Mouse (Mus musculus) lung, postnatal 25 days (tissue): Measurements from ENCODE around the gene Hebp1.

Experiments
- DNase-seq: peaks from one replicate; pipeline ENCODE4 v3.0.0; 2022; ENCODE audit warnings: low spot score

Hebp1 gene

GRCm38 (mm10) chr6:135162311-135162710 lies 35.5 kb downstream of the Hebp1 start:
- DNase-seq, result no peak

- no peak for DNase-seq
Observed at GRCm38 (mm10) chr6:135161356-135161755, 36.5 kb downstream of the Hebp1 start.

GRCm38 (mm10) chr6:135158509-135158908 lies 39.3 kb downstream of the Hebp1 start:
- DNase-seq, result no peak

GRCm38 (mm10) chr6:135157496-135157895 lies 40.3 kb downstream of the Hebp1 start:
- DNase-seq, result no peak

- DNase-seq, result no peak
Observed at GRCm38 (mm10) chr6:135156597-135156996, 41.2 kb downstream of the Hebp1 start.

GRCm38 (mm10) chr6:135153719-135154118 lies 44.1 kb downstream of the Hebp1 start:
- DNase-seq, result no peak

GRCm38 (mm10) chr6:135150311-135150710 lies 47.5 kb downstream of the Hebp1 start:
- no peak for DNase-seq

GRCm38 (mm10) chr6:135149722-135150121 lies 48.1 kb downstream of the Hebp1 start:
- no peak for DNase-seq

- no peak for DNase-seq
Observed at GRCm38 (mm10) chr6:135149175-135149574, 48.6 kb downstream of the Hebp1 start.

GRCm38 (mm10) chr6:135148506-135148905 lies 49.3 kb downstream of the Hebp1 start:
- DNase-seq, result peak; percentile 36

- no peak for DNase-seq
Observed at GRCm38 (mm10) chr6:135145976-135146375, 51.8 kb downstream of the Hebp1 start.

GRCm38 (mm10) chr6:135144516-135144915 lies 53.3 kb downstream of the Hebp1 start:
- DNase-seq, result peak; percentile 39

GRCm38 (mm10) chr6:135143151-135143550 lies 54.7 kb downstream of the Hebp1 start:
- no peak for DNase-seq

- no peak for DNase-seq
Observed at GRCm38 (mm10) chr6:135141451-135142147, 56.2 kb downstream of the Hebp1 start.

GRCm38 (mm10) chr6:135138746-135139145 lies 59.1 kb downstream of the Hebp1 start:
- no peak for DNase-seq

GRCm38 (mm10) chr6:135138207-135138606 lies 59.6 kb downstream of the Hebp1 start:
- no peak for DNase-seq

GRCm38 (mm10) chr6:135137736-135138135 lies 60.1 kb downstream of the Hebp1 start:
- no peak for DNase-seq

GRCm38 (mm10) chr6:135136439-135137161 lies 61.2 kb downstream of the Hebp1 start:
- no peak for DNase-seq

GRCm38 (mm10) chr6:135135735-135136134 lies 62.1 kb downstream of the Hebp1 start:
- DNase-seq, result no peak

GRCm38 (mm10) chr6:135133486-135133885 lies 64.3 kb downstream of the Hebp1 start:
- DNase-seq, result no peak

GRCm38 (mm10) chr6:135133086-135133485 lies 64.7 kb downstream of the Hebp1 start:
- DNase-seq, result no peak

- DNase-seq, result no peak
Observed at GRCm38 (mm10) chr6:135124755-135125380, 73.0 kb downstream of the Hebp1 start.

- DNase-seq, result no peak
Observed at GRCm38 (mm10) chr6:135118183-135118582, 79.6 kb downstream of the Hebp1 start, which contains the start of gene Gprc5d. Gene Gprc5d, minus strand, starts transcription at chr6:135118283.
